In the genomic region with DNA sequence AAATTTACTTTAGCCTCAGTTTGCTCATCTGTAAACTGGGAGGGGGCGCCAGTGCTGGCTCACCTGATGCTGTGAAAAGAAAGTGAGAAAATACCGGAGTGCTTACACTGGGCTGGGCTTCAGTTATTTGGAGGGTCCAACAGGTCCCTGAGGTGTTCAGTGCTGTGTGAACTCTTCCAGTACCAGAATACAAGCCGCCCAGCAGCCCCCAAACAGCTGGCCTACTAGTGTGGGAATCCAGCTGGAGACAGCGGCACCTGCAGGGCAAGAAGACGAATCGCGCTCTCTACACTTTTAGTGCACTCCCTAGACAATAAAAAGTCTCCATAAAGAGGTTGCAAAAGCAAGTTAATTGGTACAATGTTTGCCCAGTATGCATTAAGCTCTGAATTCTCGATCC, we compare ENCODE assay signal across 8 mouse cellular contexts. TPM values are rescaled to one million over a fixed set of nuclear protein-coding genes. Genes with fewer than 3 reads are reported as not detected.
A peak's percentile ranks its signal among the peaks of the same experiment; 100 is the strongest.
DNase-seq lines count a peak whose midpoint lies in the region; ATAC-seq and TF ChIP-seq lines count a peak whose summit lies in the region.

No protein-coding gene starts in this region.

- TF ChIP-seq EP300 in liver, embryonic 14.5 days (IDR thresholded peaks at IDR 0.05; ENCODE audit: low read depth) = no peak

- peak overlapping the region; percentile 86 for H3K4me2 ChIP-seq in embryonic facial prominence, embryonic 14.5 days (ENCODE audit: low read depth, low read length)
- H3K4me2 ChIP-seq in heart, embryonic 12.5 days = peak overlapping the region; percentile 89
- H3K4me2 ChIP-seq in kidney, embryonic 16.5 days (replicated peaks; ENCODE audit: low read depth, low read length) = peak overlapping the region; percentile 60
- H3K4me2 ChIP-seq in liver, embryonic 14.5 days (ENCODE audit: low read depth) = peak overlapping the region; percentile 75

- peak; percentile 83 for TF ChIP-seq CTCF in liver, embryonic 14.5 days (IDR thresholded peaks at IDR 0.05; ENCODE audit: low read depth)
- peak; percentile 48; the same call in 1 of the 2 replicates for TF ChIP-seq CTCF in testis, adult 2 months (IDR thresholded peaks at IDR 0.05; ENCODE audit: control insufficient read depth, insufficient read depth, insufficient replicate concordance, low read depth, low read length)

- WGBS in embryonic facial prominence, embryonic 14.5 days = 14% methylated on average over 8 of the region's 8 CpGs
- 16% methylated on average over 8 of the region's 8 CpGs for WGBS in heart, embryonic 12.5 days
- WGBS in kidney, embryonic 16.5 days = 10% methylated on average over 8 of the region's 8 CpGs
- 6% methylated on average over 8 of the region's 8 CpGs for WGBS in liver, embryonic 14.5 days (ENCODE audit: insufficient replicate concordance)

- H3K4me3 ChIP-seq in embryonic facial prominence, embryonic 14.5 days (ENCODE audit: low read depth, low read length) = peak overlapping the region; percentile 96
- peak overlapping the region; percentile 87 for H3K4me3 ChIP-seq in heart, embryonic 12.5 days
- H3K4me3 ChIP-seq in kidney, embryonic 16.5 days (ENCODE audit: low read length) = peak overlapping the region; percentile 89
- H3K4me3 ChIP-seq in liver, embryonic 14.5 days (ENCODE audit: insufficient read depth in 1 of 2, low read depth in 2 of 2, low read length in 2 of 2) = peak overlapping the region; percentile 65 to 77
- peak overlapping the region; percentile 96 for H3K4me3 ChIP-seq in testis, adult 2 months (ENCODE audit: control insufficient read depth, low read depth, low read length)

- peak overlapping the region; percentile 93 for H3K27ac ChIP-seq in embryonic facial prominence, embryonic 14.5 days (replicated peaks; ENCODE audit: low read depth, low read length)
- H3K27ac ChIP-seq in heart, embryonic 12.5 days (ENCODE audit: poor library complexity, severe bottlenecking) = peak overlapping the region; percentile 95
- H3K27ac ChIP-seq in kidney, embryonic 16.5 days (ENCODE audit: low read length) = peak overlapping the region; percentile 91
- H3K27ac ChIP-seq in liver, embryonic 14.5 days = peak overlapping the region; percentile 89
- no peak overlapping the region for H3K27ac ChIP-seq in testis, adult 2 months (ENCODE audit: control insufficient read depth, insufficient read depth, low read depth, low read length)

- DNase-seq in CD4-positive helper T cell, adult 2 months (ENCODE audit: low read depth, low spot score) = peak; percentile 83
- DNase-seq in adrenal gland, postnatal 14 days = peak; percentile 88
- DNase-seq in embryonic facial prominence, embryonic 14.5 days (ENCODE audit: low spot score) = peak; percentile 73
- peak; percentile 61 to 68 (median 64) for DNase-seq in liver, embryonic 14.5 days (ENCODE audit: low read depth in 3 of 3, low spot score in 3 of 3)
- peak; percentile 75 to 77 for DNase-seq in natural killer cell, adult 2 months (ENCODE audit: low spot score in 2 of 2)

- no peaks in the 10 kb centered on the region for H3K9me3 ChIP-seq in embryonic facial prominence, embryonic 14.5 days (ENCODE audit: control insufficient read depth, low read length)
- H3K9me3 ChIP-seq in heart, embryonic 12.5 days (replicated peaks) = no peaks in the 10 kb centered on the region
- H3K9me3 ChIP-seq in kidney, embryonic 16.5 days (ENCODE audit: low read length) = no peaks in the 10 kb centered on the region
- no peaks in the 10 kb centered on the region for H3K9me3 ChIP-seq in liver, embryonic 14.5 days (ENCODE audit: control insufficient read depth, low read length)

- no peaks in the 10 kb centered on the region for H3K27me3 ChIP-seq in embryonic facial prominence, embryonic 14.5 days (replicated peaks; ENCODE audit: control insufficient read depth, insufficient read depth, low read length)
- H3K27me3 ChIP-seq in heart, embryonic 12.5 days (replicated peaks) = no peaks in the 10 kb centered on the region
- H3K27me3 ChIP-seq in kidney, embryonic 16.5 days (ENCODE audit: insufficient read depth, low read length) = no peaks in the 10 kb centered on the region
- H3K27me3 ChIP-seq in liver, embryonic 14.5 days (ENCODE audit: control insufficient read depth, insufficient read depth, low read length) = no peaks in the 10 kb centered on the region
- H3K27me3 ChIP-seq in testis, adult 2 months (ENCODE audit: control insufficient read depth, insufficient read depth, low read length) = no peaks in the 10 kb centered on the region

- no peak for TF ChIP-seq POLR2A in testis, adult 2 months (IDR thresholded peaks at IDR 0.05; ENCODE audit: control insufficient read depth, low read depth, low read length)

- H3K36me3 ChIP-seq in embryonic facial prominence, embryonic 14.5 days (ENCODE audit: control insufficient read depth, insufficient read depth, low read length) = peaks cover 15% of the 10 kb centered on the region
- peaks cover 20% of the 10 kb centered on the region for H3K36me3 ChIP-seq in heart, embryonic 12.5 days
- peaks cover 4% of the 10 kb centered on the region; the same call in 1 of the 2 replicates for H3K36me3 ChIP-seq in kidney, embryonic 16.5 days (ENCODE audit: insufficient read depth, low read length)
- H3K36me3 ChIP-seq in liver, embryonic 14.5 days (replicated peaks; ENCODE audit: control insufficient read depth, insufficient read depth, low read depth) = peaks cover 16% of the 10 kb centered on the region
- no peaks in the 10 kb centered on the region for H3K36me3 ChIP-seq in testis, adult 2 months (ENCODE audit: control insufficient read depth, insufficient read depth, low read length)

- ATAC-seq in embryonic facial prominence, embryonic 14.5 days (ENCODE audit: low read depth) = peak; percentile 53
- ATAC-seq in heart, embryonic 12.5 days (ENCODE audit: insufficient number of reproducible peaks, low FRiP score) = peak; percentile 66
- ATAC-seq in kidney, embryonic 16.5 days (ENCODE audit: low FRiP score, low TSS enrichment) = peak; percentile 77
- ATAC-seq in liver, embryonic 14.5 days (ENCODE audit: insufficient read depth) = peak; percentile 46; the same call in 1 of the 2 replicates

- H3K4me1 ChIP-seq in embryonic facial prominence, embryonic 14.5 days (ENCODE audit: control insufficient read depth, insufficient read depth, low read length) = peaks cover 9% of the 10 kb centered on the region; the same call in 1 of the 2 replicates
- H3K4me1 ChIP-seq in heart, embryonic 12.5 days (replicated peaks) = peaks cover 12% of the 10 kb centered on the region
- H3K4me1 ChIP-seq in kidney, embryonic 16.5 days (ENCODE audit: insufficient read depth, low read length) = peaks cover 11% of the 10 kb centered on the region
- peaks cover 5 to 13% of the 10 kb centered on the region in 2 experiments for H3K4me1 ChIP-seq in liver, embryonic 14.5 days (replicated peaks; ENCODE audit: control insufficient read depth in 2 of 2, insufficient read depth in 2 of 2, low read length in 1 of 2)
- peaks cover 15% of the 10 kb centered on the region for H3K4me1 ChIP-seq in testis, adult 2 months (ENCODE audit: control insufficient read depth, insufficient read depth, low read length)

- H3K9ac ChIP-seq in embryonic facial prominence, embryonic 14.5 days (ENCODE audit: low read depth, low read length) = peak overlapping the region; percentile 63
- peak overlapping the region; percentile 71; the same call in 1 of the 2 replicates for H3K9ac ChIP-seq in heart, embryonic 12.5 days
- peak overlapping the region; percentile 90 for H3K9ac ChIP-seq in kidney, embryonic 16.5 days (replicated peaks; ENCODE audit: low read length)
- H3K9ac ChIP-seq in liver, embryonic 14.5 days (replicated peaks) = peak overlapping the region; percentile 65

RNA-seq across cellular contexts. Expression of a gene that starts 0.7 kb away (rescaled TPM):
- total RNA-seq in adrenal gland, postnatal 14 days (2021) = 109 and 114 TPM in 2 replicates
- polyA plus RNA-seq in embryonic facial prominence, embryonic 14.5 days (2014; fragmentation: Nextera tagmentation; extraction: Ambion mirVana) = 159 and 164 TPM in 2 replicates
- 105 and 109 TPM in 2 replicates for polyA plus RNA-seq in heart, embryonic 12.5 days (2016; fragmentation: Nextera tagmentation; extraction: Ambion mirVana)
- polyA plus RNA-seq in kidney, embryonic 16.5 days (2015; fragmentation: Nextera tagmentation; extraction: Ambion mirVana) = 168 and 172 TPM in 2 replicates
- 19.6 and 36.1 TPM in 2 replicates for polyA plus RNA-seq in liver, embryonic 14.5 days (2012; rRNA removed)
- 78.3 and 80.5 TPM in 2 replicates for polyA plus RNA-seq in liver, embryonic 14.5 days (2014; fragmentation: Nextera tagmentation; extraction: Ambion mirVana)
- polyA plus RNA-seq in testis, adult 2 months (2012; rRNA removed) = 17.4 and 17.5 TPM in 2 replicates

RNA-seq across cellular contexts. Expression of a gene that starts 3.3 kb away (rescaled TPM):
- total RNA-seq in adrenal gland, postnatal 14 days (2021) = not detected in 2 replicates
- 0.21 and 0.22 TPM in 2 replicates for polyA plus RNA-seq in embryonic facial prominence, embryonic 14.5 days (2014; fragmentation: Nextera tagmentation; extraction: Ambion mirVana)
- 0.24 TPM in 1 of 2 replicates, not detected in the other for polyA plus RNA-seq in heart, embryonic 12.5 days (2016; fragmentation: Nextera tagmentation; extraction: Ambion mirVana)
- 0.15 and 0.20 TPM in 2 replicates for polyA plus RNA-seq in kidney, embryonic 16.5 days (2015; fragmentation: Nextera tagmentation; extraction: Ambion mirVana)
- polyA plus RNA-seq in liver, embryonic 14.5 days (2012; rRNA removed) = 0.01 TPM in 1 of 2 replicates, not detected in the other
- not detected in 2 replicates for polyA plus RNA-seq in liver, embryonic 14.5 days (2014; fragmentation: Nextera tagmentation; extraction: Ambion mirVana)
- polyA plus RNA-seq in testis, adult 2 months (2012; rRNA removed) = 141 and 146 TPM in 2 replicates

RNA-seq across cellular contexts. Expression of a gene that starts 24.0 kb away (rescaled TPM):
- 77.3 and 89.9 TPM in 2 replicates for total RNA-seq in adrenal gland, postnatal 14 days (2021)
- polyA plus RNA-seq in embryonic facial prominence, embryonic 14.5 days (2014; fragmentation: Nextera tagmentation; extraction: Ambion mirVana) = 80.4 and 84.2 TPM in 2 replicates
- polyA plus RNA-seq in heart, embryonic 12.5 days (2016; fragmentation: Nextera tagmentation; extraction: Ambion mirVana) = 89.5 and 91.9 TPM in 2 replicates
- polyA plus RNA-seq in kidney, embryonic 16.5 days (2015; fragmentation: Nextera tagmentation; extraction: Ambion mirVana) = 91.7 and 100 TPM in 2 replicates
- polyA plus RNA-seq in liver, embryonic 14.5 days (2012; rRNA removed) = 12.5 and 13.9 TPM in 2 replicates
- 20.0 and 23.7 TPM in 2 replicates for polyA plus RNA-seq in liver, embryonic 14.5 days (2014; fragmentation: Nextera tagmentation; extraction: Ambion mirVana)
- polyA plus RNA-seq in testis, adult 2 months (2012; rRNA removed) = 16.6 and 19.8 TPM in 2 replicates

RNA-seq across cellular contexts. Expression of a gene that starts 37.1 kb away (rescaled TPM):
- 17.8 and 20.0 TPM in 2 replicates for total RNA-seq in adrenal gland, postnatal 14 days (2021)
- polyA plus RNA-seq in embryonic facial prominence, embryonic 14.5 days (2014; fragmentation: Nextera tagmentation; extraction: Ambion mirVana) = 5.7 and 5.9 TPM in 2 replicates
- polyA plus RNA-seq in heart, embryonic 12.5 days (2016; fragmentation: Nextera tagmentation; extraction: Ambion mirVana) = 13.5 and 15.1 TPM in 2 replicates
- 26.2 and 30.5 TPM in 2 replicates for polyA plus RNA-seq in kidney, embryonic 16.5 days (2015; fragmentation: Nextera tagmentation; extraction: Ambion mirVana)
- 4.4 and 5.3 TPM in 2 replicates for polyA plus RNA-seq in liver, embryonic 14.5 days (2012; rRNA removed)
- 6.5 and 6.8 TPM in 2 replicates for polyA plus RNA-seq in liver, embryonic 14.5 days (2014; fragmentation: Nextera tagmentation; extraction: Ambion mirVana)
- polyA plus RNA-seq in testis, adult 2 months (2012; rRNA removed) = 8.3 and 10.1 TPM in 2 replicates

Comparison
In these comparisons a context has a peak if more than half of its experiments do, and no peak if none do; other contexts are left out.
1. RNA of a gene that starts 3.3 kb away (polyA plus RNA-seq): 141 to 146 TPM in testis, adult 2 months; 0.21 to 0.22 TPM in embryonic facial prominence, embryonic 14.5 days, 0.15 to 0.20 TPM in kidney, embryonic 16.5 days, 0.01 TPM in liver, embryonic 14.5 days and 0.24 TPM in heart, embryonic 12.5 days; every median in the first group is over 100 times any median in the second.
2. Peak in every context shown above with its lines, with median percentiles within 50 percentile points of each other: DNase-seq, ATAC-seq, H3K4me2 ChIP-seq, H3K4me3 ChIP-seq and H3K9ac ChIP-seq.